In genomic region chr2:28517206-28517909, GRCm38 (mm10) we compare ENCODE assay signal across 8 mouse cellular contexts. TPM values are rescaled to one million over a fixed set of nuclear protein-coding genes. Genes with fewer than 3 reads are reported as not detected.
DNase-seq lines count a peak whose midpoint lies in the region; ATAC-seq and TF ChIP-seq lines count a peak whose summit lies in the region.

No protein-coding gene starts in this region.

- no peak overlapping the region for H3K4me2 ChIP-seq in midbrain, embryonic 12.5 days (replicated peaks)

- no peak for TF ChIP-seq POLR2A in bone marrow, adult 2 months (IDR thresholded peaks at IDR 0.05; ENCODE audit: borderline replicate concordance, control insufficient read depth, low read depth, low read length)

- H3K9ac ChIP-seq in midbrain, embryonic 12.5 days (replicated peaks): no peak overlapping the region

- H3K9me3 ChIP-seq in midbrain, embryonic 12.5 days: no peaks in the 10 kb centered on the region

- ATAC-seq in midbrain, embryonic 12.5 days (ENCODE audit: low FRiP score, low read depth): no peak

- no peaks in the 10 kb centered on the region for H3K27me3 ChIP-seq in midbrain, embryonic 12.5 days
- no peaks in the 10 kb centered on the region for H3K27me3 ChIP-seq in splenic B cell, adult 2 months (ENCODE audit: control insufficient read depth, insufficient read depth, low read length, poor library complexity, severe bottlenecking)

- DNase-seq in layer of hippocampus, postnatal 10 days (ENCODE audit: low spot score in 2 of 2): peak; percentile 72 to 77
- no peak for DNase-seq in layer of hippocampus, adult 8-10 months (ENCODE audit: low spot score in 2 of 2)
- DNase-seq in fibroblast of lung, adult 2 months (ENCODE audit: low read depth): peak; percentile 78
- DNase-seq in heart, postnatal 36 days: peak; percentile 82 to 91
- peak; percentile 74 for DNase-seq in left cerebral cortex, postnatal 4 days
- peak; percentile 97 for DNase-seq in splenic B cell, adult 2 months (ENCODE audit: low read depth, low spot score)

- intact Hi-C loops in heart, postnatal 36 days (cut with DNase I): no loop called here
- intact Hi-C loops in left cerebral cortex, postnatal 4 days (cut with DNase I): no loop called here

- peaks cover 3% of the 10 kb centered on the region for H3K4me1 ChIP-seq in bone marrow, adult 2 months (ENCODE audit: control insufficient read depth, insufficient read depth, low read length)
- peaks cover 64% of the 10 kb centered on the region for H3K4me1 ChIP-seq in midbrain, embryonic 12.5 days

- 36% methylated on average over 5 of the region's 5 CpGs for WGBS in bone marrow, adult 2 months
- 44% methylated on average over 5 of the region's 5 CpGs for WGBS in midbrain, embryonic 12.5 days

- no peak overlapping the region for H3K4me3 ChIP-seq in bone marrow, adult 2 months (replicated peaks; ENCODE audit: control insufficient read depth, low read depth, low read length)
- H3K4me3 ChIP-seq in midbrain, embryonic 12.5 days: no peak overlapping the region

- peaks cover 10% of the 10 kb centered on the region; the same call in 1 of the 2 replicates for H3K36me3 ChIP-seq in midbrain, embryonic 12.5 days
- H3K36me3 ChIP-seq in splenic B cell, adult 2 months (ENCODE audit: control insufficient read depth, insufficient read depth, low read length, poor library complexity, severe bottlenecking): no peaks in the 10 kb centered on the region

- no peak overlapping the region for H3K27ac ChIP-seq in bone marrow, adult 2 months (ENCODE audit: control insufficient read depth, insufficient read depth, low read depth, low read length, poor library complexity)
- 0 out of 2 replicates have a peak overlapping the region, but pooled peaks have one; percentile 46 for H3K27ac ChIP-seq in midbrain, embryonic 12.5 days (replicated peaks)

- TF ChIP-seq CTCF in bone marrow, adult 2 months (IDR thresholded peaks at IDR 0.05; ENCODE audit: control insufficient read depth, insufficient read depth, low read length): peak; percentile 97

RNA-seq across cellular contexts. Expression of gene Ralgds, which starts 4.4 kb away (rescaled TPM):
- 100 to 1,000 TPM; 155 to 158 TPM for total RNA-seq in layer of hippocampus, postnatal 10 days (2021)
- 100 to 1,000 TPM; 105 to 142 (median 118) TPM for total RNA-seq in layer of hippocampus, adult 8-10 months (2022)
- 5.2 and 5.5 TPM in 2 replicates for polyA plus RNA-seq in bone marrow, adult 2 months (2011; ENCODE audit: insufficient read depth, insufficient read length, low replicate concordance, missing spikeins)
- total RNA-seq in heart, postnatal 36 days (2021): 10 to 100 TPM; 13.3 to 13.6 TPM
- total RNA-seq in left cerebral cortex, postnatal 4 days (2021): 100 to 1,000 TPM; 164 to 176 TPM
- 87.6 and 93.5 TPM in 2 replicates for polyA plus RNA-seq in midbrain, embryonic 12.5 days (2016; fragmentation: Nextera tagmentation; extraction: Ambion mirVana)

RNA-seq across cellular contexts. Expression of gene Gm10134, which starts 11.5 kb away (rescaled TPM):
- total RNA-seq in layer of hippocampus, postnatal 10 days (2021): 1 to 10 TPM in 1 of 2 experiments, not detected in 1; 1.2 TPM
- total RNA-seq in layer of hippocampus, adult 8-10 months (2022): 1 to 10 TPM in 3 of 4 experiments, not detected in 1; 1.5 to 4.1 (median 1.7) TPM
- not detected in 2 replicates for polyA plus RNA-seq in bone marrow, adult 2 months (2011; ENCODE audit: insufficient read depth, insufficient read length, low replicate concordance, missing spikeins)
- total RNA-seq in heart, postnatal 36 days (2021): 1 to 10 TPM in 1 of 2 experiments, under 1 TPM in 1; 0.84 to 1.3 TPM
- total RNA-seq in left cerebral cortex, postnatal 4 days (2021): not detected
- polyA plus RNA-seq in midbrain, embryonic 12.5 days (2016; fragmentation: Nextera tagmentation; extraction: Ambion mirVana): 1.5 TPM in 1 of 2 replicates, not detected in the other

RNA-seq across cellular contexts. Expression of gene Gbgt1, which starts 20.7 kb away (rescaled TPM):
- total RNA-seq in layer of hippocampus, postnatal 10 days (2021): 1 to 10 TPM; 1.2 to 1.9 TPM
- 1 to 10 TPM; 2.1 to 6.6 (median 3.4) TPM for total RNA-seq in layer of hippocampus, adult 8-10 months (2022)
- 1.8 TPM in 1 of 2 replicates, not detected in the other for polyA plus RNA-seq in bone marrow, adult 2 months (2011; ENCODE audit: insufficient read depth, insufficient read length, low replicate concordance, missing spikeins)
- total RNA-seq in heart, postnatal 36 days (2021): 1 to 10 TPM; 2.6 to 3.7 TPM
- 1 to 10 TPM; 2.5 to 2.6 TPM for total RNA-seq in left cerebral cortex, postnatal 4 days (2021)
- polyA plus RNA-seq in midbrain, embryonic 12.5 days (2016; fragmentation: Nextera tagmentation; extraction: Ambion mirVana): 1.0 and 1.2 TPM in 2 replicates

RNA-seq across cellular contexts. Expression of gene Cel, which starts 45.8 kb away (rescaled TPM):
- total RNA-seq in layer of hippocampus, postnatal 10 days (2021): not detected
- not detected for total RNA-seq in layer of hippocampus, adult 8-10 months (2022)
- polyA plus RNA-seq in bone marrow, adult 2 months (2011; ENCODE audit: insufficient read depth, insufficient read length, low replicate concordance, missing spikeins): 0.72 TPM in 1 of 2 replicates, not detected in the other
- not detected for total RNA-seq in heart, postnatal 36 days (2021)
- total RNA-seq in left cerebral cortex, postnatal 4 days (2021): not detected
- not detected in 2 replicates for polyA plus RNA-seq in midbrain, embryonic 12.5 days (2016; fragmentation: Nextera tagmentation; extraction: Ambion mirVana)

RNA-seq across cellular contexts. Expression of gene Mrps2, which starts 49.5 kb away (rescaled TPM):
- 10 to 100 TPM; 37.2 to 37.4 TPM for total RNA-seq in layer of hippocampus, postnatal 10 days (2021)
- total RNA-seq in layer of hippocampus, adult 8-10 months (2022): 10 to 100 TPM; 36.4 to 40.2 (median 37.6) TPM
- polyA plus RNA-seq in bone marrow, adult 2 months (2011; ENCODE audit: insufficient read depth, insufficient read length, low replicate concordance, missing spikeins): 8.8 and 13.7 TPM in 2 replicates
- total RNA-seq in heart, postnatal 36 days (2021): 10 to 100 TPM; 38.2 to 41.8 TPM
- total RNA-seq in left cerebral cortex, postnatal 4 days (2021): 10 to 100 TPM; 38.5 to 39.2 TPM
- 53.3 and 54.5 TPM in 2 replicates for polyA plus RNA-seq in midbrain, embryonic 12.5 days (2016; fragmentation: Nextera tagmentation; extraction: Ambion mirVana)

Comparison
In these comparisons a context has a peak if more than half of its experiments do, and no peak if none do; other contexts are left out.
1. DNase-seq: peak in layer of hippocampus, postnatal 10 days (2 of 2), fibroblast of lung, adult 2 months (single experiment), heart, postnatal 36 days (2 of 2), left cerebral cortex, postnatal 4 days (single experiment) and splenic B cell, adult 2 months (single experiment); none in layer of hippocampus, adult 8-10 months (0 of 2).
2. RNA of gene Ralgds, which starts 4.4 kb away (total RNA-seq): 164 to 176 TPM in left cerebral cortex, postnatal 4 days, 155 to 158 TPM in layer of hippocampus, postnatal 10 days and 105 to 142 TPM in layer of hippocampus, adult 8-10 months; 13.3 to 13.6 TPM in heart, postnatal 36 days; every median in the first group is over 4 times any median in the second.